Mouse (Mus musculus) G1E (cell line): ENCODE results near the gene Tmem136. TPM values are rescaled to one million over a fixed set of nuclear protein-coding genes. Genes with fewer than 3 reads are reported as not detected.

Experiments
- ATAC-seq: 2 replicates; pipeline ENCODE4 v1.8.0; 2016; ENCODE audit warnings: mild to moderate bottlenecking; ENCODE audit not compliant: insufficient number of reproducible peaks, poor library complexity, low FRiP score, severe bottlenecking; ENCODE audit errors: extremely low read depth
- DNase-seq: peaks from one replicate; pipeline ENCODE4 v3.0.0; 2012; ENCODE audit warnings: low spot score
- H3K27me3 ChIP-seq: 2 replicates; pipeline ENCODE4 v1.6.1; 2012; ENCODE audit warnings: mild to moderate bottlenecking, low read length, inconsistent platforms; ENCODE audit not compliant: insufficient read depth
- H3K36me3 ChIP-seq: replicated peaks from 2 replicates; pipeline ENCODE3; 2012; ENCODE audit warnings: mild to moderate bottlenecking, inconsistent platforms
- H3K4me1 ChIP-seq: 2 replicates; pipeline ENCODE4 v1.6.1; 2012; ENCODE audit warnings: low read depth, low read length, inconsistent platforms, mixed read lengths; ENCODE audit not compliant: insufficient read depth
- H3K4me3 ChIP-seq: 2 replicates; pipeline ENCODE4 v1.5.1; 2012; ENCODE audit warnings: low read depth, mild to moderate bottlenecking, inconsistent platforms, low read length, moderate library complexity, mixed read lengths
- H3K9me3 ChIP-seq: replicated peaks from 2 replicates; pipeline ENCODE4 v1.6.1; 2012; ENCODE audit warnings: inconsistent platforms
- CTCF ChIP-seq: IDR thresholded peaks from 2 replicates; pipeline ENCODE4 v1.5.1; 2012; ENCODE audit warnings: low read depth, low read length, inconsistent platforms, mixed read lengths
- GATA1 ChIP-seq: IDR thresholded peaks from 2 replicates; pipeline ENCODE4 v1.6.1; 2012; ENCODE audit warnings: borderline replicate concordance, low read length, inconsistent platforms, mixed read lengths
- GATA2 ChIP-seq: IDR thresholded peaks from 2 replicates; pipeline ENCODE4 v1.6.1; 2012; ENCODE audit warnings: low read depth, low read length, inconsistent platforms, borderline replicate concordance
- POLR2AphosphoS5 ChIP-seq: IDR thresholded peaks from 2 replicates; pipeline ENCODE4 v1.6.1; 2012; ENCODE audit warnings: low read depth, low read length, inconsistent platforms; ENCODE audit not compliant: insufficient replicate concordance
- TAL1 ChIP-seq: conservative IDR thresholded peaks from 2 replicates; pipeline ENCODE4 v1.6.1; 2012; ENCODE audit warnings: low read depth, low read length, inconsistent platforms, mixed read lengths
- polyA plus RNA-seq: library from polyadenylated mRNA; stranded (reverse); fragments of >175 nt; gene quantifications from 2 replicates; pipeline ENCODE4 v1.2.3, GENCODE M21; 2012
- total RNA-seq, 2 experiments: library from RNA; stranded (forward) in 1 of 2; stranded (reverse) in 1 of 2; fragments of 200-1000 nt in 1 of 2; fragments of >200 nt in 1 of 2; fragmentation: Nextera tagmentation in 1 of 2; gene quantifications; 2 replicates each; pipeline ENCODE4 v1.2.3; 2014 to 2017

Gene Tmem136
- total and polyA plus RNA-seq, 3 experiments = 0.39 to 11.4 (median 2.0) TPM

DNA sequence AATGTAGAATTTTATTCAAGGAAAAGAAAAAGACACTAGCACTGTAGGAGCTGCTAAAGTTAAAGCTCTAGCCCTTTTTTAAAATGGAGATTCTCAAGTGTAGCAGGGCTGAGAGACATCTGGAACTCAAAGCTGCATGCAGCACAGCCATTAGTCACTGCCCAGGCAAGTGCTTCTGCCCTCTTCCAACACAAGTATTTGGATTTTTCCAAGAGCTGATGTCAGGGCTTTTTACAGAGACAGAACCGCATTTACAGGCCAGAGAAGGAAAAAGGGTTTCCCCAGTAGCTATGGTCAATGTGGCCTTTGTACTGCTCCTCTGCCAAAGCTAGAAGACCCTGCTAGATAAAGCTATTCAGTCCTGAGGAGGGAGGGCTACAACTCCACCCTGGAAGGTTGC is 54.8 kb downstream of the Tmem136 start:
- Histone ChIP-seq H3K4me1 (no peaks in the 10 kb centered on the region), H3K27me3 (no peaks in the 10 kb centered on the region), H3K4me3 (no peak overlapping the region), H3K9me3 (peaks cover 6% of the 10 kb centered on the region; the same call in 1 of the 2 replicates), H3K36me3 (peaks cover 14% of the 10 kb centered on the region)
- no peak for DNase-seq
- ATAC-seq = no peak
- TF ChIP-seq GATA2 (no peak), CTCF (no peak), TAL1 (no peak), GATA1 (no peak), POLR2AphosphoS5 (no peak)

Other genes starting within 250 kb of the Tmem136 start
- gene Grik4, start 172.1 kb downstream of the Tmem136 start, total RNA-seq (2014; fragmentation: Nextera tagmentation) = not detected in 2 replicates
- under 0.01 and 0.06 TPM in 2 replicates for gene Grik4, start 172.1 kb downstream of the Tmem136 start, total RNA-seq (2017)
- gene Grik4, start 172.1 kb downstream of the Tmem136 start, polyA plus RNA-seq = not detected in 2 replicates
- 58.7 and 76.3 TPM in 2 replicates for gene Arhgef12, start 9.3 kb downstream of the Tmem136 start, total RNA-seq (2014; fragmentation: Nextera tagmentation)
- 47.8 and 53.3 TPM in 2 replicates for gene Arhgef12, start 9.3 kb downstream of the Tmem136 start, total RNA-seq (2017)
- gene Arhgef12, start 9.3 kb downstream of the Tmem136 start, polyA plus RNA-seq = 4.2 and 5.9 TPM in 2 replicates
- not detected in 2 replicates for gene Pou2f3, start 93.8 kb upstream of the Tmem136 start, total RNA-seq (2014; fragmentation: Nextera tagmentation)
- 0.05 TPM in 1 of 2 replicates, not detected in the other for gene Pou2f3, start 93.8 kb upstream of the Tmem136 start, total RNA-seq (2017)
- gene Pou2f3, start 93.8 kb upstream of the Tmem136 start, polyA plus RNA-seq = not detected in 2 replicates
- 15.2 and 29.5 TPM in 2 replicates for gene Oaf, start 123.3 kb upstream of the Tmem136 start, total RNA-seq (2014; fragmentation: Nextera tagmentation)
- 22.1 and 28.8 TPM in 2 replicates for gene Oaf, start 123.3 kb upstream of the Tmem136 start, total RNA-seq (2017)
- 24.2 and 26.9 TPM in 2 replicates for gene Oaf, start 123.3 kb upstream of the Tmem136 start, polyA plus RNA-seq
- not detected in 2 replicates for gene Trim29, start 194.3 kb upstream of the Tmem136 start, total RNA-seq (2014; fragmentation: Nextera tagmentation)
- gene Trim29, start 194.3 kb upstream of the Tmem136 start, total RNA-seq (2017) = not detected in 2 replicates
- gene Trim29, start 194.3 kb upstream of the Tmem136 start, polyA plus RNA-seq = not detected in 2 replicates